Mouse (Mus musculus): ENCODE measurements at regions not wholly inside any gene's neighbourhood (a gene's known extent, or its start where the extent isn't known, plus 50 kb on each side); places are given as distances from the start of the nearest gene placed in this dataset.

DNA sequence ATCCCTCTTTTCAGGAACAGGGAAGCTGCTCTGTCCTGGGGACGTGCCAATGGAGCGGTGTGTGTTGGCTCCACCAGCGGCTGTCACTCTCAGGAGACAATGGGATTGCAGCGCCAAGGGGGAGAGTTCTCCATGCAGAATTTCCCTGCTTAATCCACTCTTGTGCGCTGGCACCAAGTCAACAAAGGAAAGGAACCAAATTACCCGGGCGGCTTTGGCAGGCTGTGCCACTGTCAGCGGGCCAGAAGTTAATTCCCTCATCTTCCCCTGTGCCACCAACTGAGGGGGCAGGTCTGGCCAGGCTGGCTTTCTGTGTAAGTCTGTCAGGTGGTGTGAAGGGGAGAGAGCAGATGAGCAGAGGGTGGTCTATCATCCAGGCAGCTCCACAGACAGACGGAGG, 265.0 kb downstream of the Mycn start:
- intact Hi-C loops (cut with DNase I) = no loop called here
- peak; percentile 66 to 78 for DNase-seq (ENCODE audit: extremely low spot score in 1 of 2, low spot score in 2 of 2)

DNA sequence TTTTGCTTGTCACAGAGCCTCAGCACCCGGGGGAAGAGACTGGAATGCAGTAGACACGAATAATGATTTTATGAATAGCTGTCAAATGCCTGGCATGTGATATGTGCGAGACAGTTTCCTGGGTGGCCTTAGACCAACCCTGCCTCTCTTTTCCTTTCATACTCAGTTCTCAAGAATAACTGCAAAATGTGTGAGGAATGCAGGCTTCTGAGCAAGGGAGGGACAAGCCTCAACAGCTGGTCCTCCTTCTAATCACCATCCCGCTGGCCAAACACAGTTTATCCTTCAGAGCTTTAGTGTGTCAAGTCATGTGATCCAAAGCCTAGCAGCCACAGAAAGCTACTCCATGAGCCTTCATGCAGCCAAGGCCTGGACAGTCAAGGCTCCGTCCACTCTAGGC, 271.8 kb downstream of the Mycn start:
- intact Hi-C loops (cut with DNase I) = no loop called here

DNA sequence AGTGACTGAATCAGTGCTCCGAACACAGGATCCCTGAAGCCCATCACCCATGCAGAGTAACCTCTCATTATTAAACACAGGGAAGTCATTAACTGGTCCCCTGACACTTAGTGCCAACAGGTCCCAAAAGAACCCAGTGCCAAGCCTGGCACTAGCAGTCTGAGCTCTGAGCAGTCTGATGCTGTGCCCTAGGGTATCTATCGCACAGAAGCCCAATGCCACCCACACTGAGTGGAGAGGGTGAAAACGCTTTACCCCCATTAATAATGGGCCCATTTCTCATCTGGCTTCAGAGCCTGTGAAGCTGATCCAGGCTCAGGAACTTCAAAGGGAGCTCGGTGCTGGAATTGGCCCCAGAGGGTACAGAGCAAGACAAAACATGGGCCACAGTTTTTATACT, 272.8 kb downstream of the Mycn start:
- intact Hi-C loops (cut with DNase I) = no loop called here
- no peak for DNase-seq (ENCODE audit: extremely low spot score in 1 of 2, low spot score in 2 of 2)

More for the DNA sequence above, 271.8 kb downstream of the Mycn start:
- DNase-seq (ENCODE audit: extremely low spot score in 1 of 2, low spot score in 2 of 2) = no peak

DNA sequence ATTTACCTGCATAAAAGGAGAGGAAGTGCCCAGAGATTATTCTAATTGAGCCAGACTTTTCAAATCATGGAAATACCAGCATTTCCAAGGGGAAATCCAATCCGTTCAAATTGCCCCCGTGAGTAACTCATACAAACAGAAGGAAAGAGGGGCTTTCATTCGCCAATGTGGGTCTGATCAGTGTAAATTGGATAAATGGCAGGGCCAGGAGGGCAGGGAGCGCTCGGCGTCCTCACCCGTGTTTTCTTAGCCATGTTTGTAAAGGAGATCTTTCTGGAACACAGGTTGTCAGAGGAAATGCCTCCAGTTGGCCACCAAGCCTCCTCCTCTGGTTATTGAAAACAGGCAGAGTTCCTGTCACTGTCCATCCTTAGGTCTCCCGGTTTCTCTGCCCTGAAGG, 286.1 kb downstream of the Mycn start:
- intact Hi-C loops (cut with DNase I) = no loop called here
- DNase-seq (ENCODE audit: extremely low spot score in 1 of 2, low spot score in 2 of 2) = no peak

DNA sequence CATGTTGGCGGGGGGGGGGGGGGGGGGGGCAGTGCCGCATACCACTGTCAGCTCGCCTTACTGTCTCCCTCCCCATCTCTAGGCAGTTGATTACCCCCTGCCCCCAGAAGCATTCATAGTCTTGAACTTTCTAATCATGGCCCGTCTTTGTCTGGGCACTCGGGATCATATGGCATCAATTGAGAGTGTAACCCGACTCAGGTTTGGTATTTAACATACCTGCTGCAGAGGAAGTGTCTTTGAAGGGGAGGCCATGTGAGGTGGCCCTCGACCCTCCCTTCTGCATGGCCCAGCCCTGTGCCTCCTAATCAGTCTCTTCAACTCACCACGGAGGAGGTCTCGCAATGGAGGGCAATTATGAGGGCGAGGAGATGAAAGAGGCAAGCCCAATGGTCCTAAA, 286.5 kb downstream of the Mycn start:
- intact Hi-C loops (cut with DNase I) = no loop called here
- no peak for DNase-seq (ENCODE audit: extremely low spot score in 1 of 2, low spot score in 2 of 2)

DNA sequence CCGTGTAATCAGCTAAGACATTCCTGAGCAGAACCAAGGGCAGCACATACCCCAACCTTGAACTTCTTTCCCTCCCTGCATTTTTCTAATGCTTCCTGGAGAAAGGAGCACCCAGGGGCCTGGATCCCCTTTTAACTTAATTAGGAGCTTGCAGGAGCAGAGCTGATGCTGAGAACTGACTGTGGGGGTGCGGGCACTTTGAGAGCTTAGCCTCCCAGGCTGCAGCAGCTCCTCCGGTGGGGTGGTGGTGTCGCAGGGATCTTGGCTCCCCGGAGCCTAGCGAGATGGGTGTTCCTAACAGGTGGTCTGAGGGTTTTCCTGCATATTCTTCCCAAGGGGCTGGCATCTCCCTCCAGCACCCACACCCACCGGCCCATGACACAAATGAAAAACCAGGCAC, 289.4 kb downstream of the Mycn start:
- no peak for DNase-seq (ENCODE audit: extremely low spot score in 1 of 2, low spot score in 2 of 2)

DNA sequence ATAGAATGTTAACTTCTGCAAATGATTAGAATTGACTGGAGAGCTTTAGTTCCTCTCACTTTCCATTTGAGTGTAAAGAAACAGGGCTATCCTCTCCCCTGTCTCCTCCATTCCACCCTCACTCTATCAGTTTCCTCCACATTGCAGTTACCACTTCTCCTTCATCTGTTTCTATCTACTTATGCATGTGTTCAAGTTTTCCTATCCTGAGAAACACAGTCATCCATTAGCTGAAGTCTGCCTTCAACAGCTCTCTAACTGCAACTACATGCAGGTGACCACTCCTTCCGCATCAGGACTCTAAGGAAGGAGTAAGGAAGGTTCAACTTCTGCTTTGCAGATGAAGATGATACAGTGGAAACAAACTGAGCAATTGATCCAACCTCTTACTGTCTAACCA, 291.4 kb downstream of the Mycn start:
- intact Hi-C loops (cut with DNase I) = no loop called here
- no peak for DNase-seq (ENCODE audit: extremely low spot score in 1 of 2, low spot score in 2 of 2)

More for the DNA sequence above, 289.4 kb downstream of the Mycn start:
- intact Hi-C loops (cut with DNase I) = no loop called here

DNA sequence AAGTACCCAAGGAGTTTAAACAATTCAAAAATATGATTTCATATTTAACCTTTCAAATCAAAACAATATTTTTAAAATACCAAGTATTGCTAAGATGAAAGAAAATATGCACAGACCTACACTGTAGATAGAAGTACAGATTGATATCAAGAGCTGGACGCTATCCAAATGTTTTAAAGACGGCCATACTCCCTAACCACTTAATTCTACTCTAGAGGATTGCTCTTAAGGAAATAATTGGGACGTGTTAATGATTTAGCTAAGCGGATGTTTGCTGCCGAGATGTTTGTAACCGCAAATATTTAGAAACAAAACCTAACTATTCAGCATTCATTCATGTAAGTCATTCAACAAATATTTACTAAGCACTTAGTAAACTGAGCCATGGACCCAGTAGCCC, 294.2 kb downstream of the Mycn start:
- no peak for DNase-seq (ENCODE audit: extremely low spot score in 1 of 2, low spot score in 2 of 2)
- intact Hi-C loops (cut with DNase I) = no loop called here

DNA sequence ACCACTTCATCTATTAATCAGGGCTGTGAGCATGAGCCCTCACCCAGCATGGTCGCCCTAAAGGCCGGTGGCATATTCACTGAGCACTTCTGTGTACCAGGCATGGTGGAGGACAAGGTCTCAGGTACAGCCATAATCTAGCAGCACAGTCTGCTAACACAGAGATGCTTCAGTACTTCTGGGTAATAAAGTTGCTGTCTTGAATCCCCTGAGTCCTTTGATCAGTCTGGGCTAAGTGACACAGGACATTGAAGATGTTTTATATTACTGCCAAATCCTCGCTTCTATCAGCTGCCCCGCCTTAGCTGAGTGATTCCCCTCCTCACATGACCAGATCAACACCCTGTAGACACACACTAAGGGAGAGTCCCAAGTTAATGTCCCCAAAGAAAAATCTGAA, 296.5 kb downstream of the Mycn start:
- intact Hi-C loops (cut with DNase I) = no loop called here
- DNase-seq (ENCODE audit: extremely low spot score in 1 of 2, low spot score in 2 of 2) = no peak

DNA sequence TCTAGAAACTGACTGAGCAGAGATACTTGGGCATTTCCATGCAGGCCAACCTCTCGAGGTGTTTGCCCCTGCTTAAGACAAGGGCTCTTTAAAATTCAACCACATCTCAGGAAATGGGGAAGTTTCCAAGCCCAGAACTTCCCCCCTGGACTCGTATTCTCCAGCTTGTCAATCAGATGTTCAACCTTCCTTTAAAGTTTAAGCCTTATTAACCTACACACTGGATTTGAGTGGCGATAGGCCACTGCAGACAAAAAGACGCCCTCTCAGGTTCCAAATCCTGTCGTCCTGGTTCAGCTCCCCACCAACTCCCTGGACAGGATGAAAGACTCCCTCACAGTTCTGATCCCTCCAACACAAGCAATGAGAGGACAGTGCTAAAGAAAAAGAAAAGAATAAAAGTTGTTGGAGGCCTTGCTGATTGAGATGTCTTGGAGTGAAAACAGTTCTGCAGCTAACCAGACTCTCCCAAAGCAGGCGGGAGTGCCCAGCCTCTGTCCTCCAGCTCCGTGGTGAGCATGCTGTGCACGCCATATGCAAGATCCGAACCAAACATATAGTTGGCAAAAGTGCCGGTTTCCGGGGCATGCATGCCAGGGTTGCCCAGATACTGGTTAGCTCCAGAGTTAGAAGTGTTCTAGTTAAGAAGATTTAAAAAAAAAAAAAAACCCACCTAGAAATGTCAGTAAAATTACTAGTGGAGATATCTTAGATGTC, 298.3 kb downstream of the Mycn start:
- intact Hi-C loops (cut with DNase I) = no loop called here

DNA sequence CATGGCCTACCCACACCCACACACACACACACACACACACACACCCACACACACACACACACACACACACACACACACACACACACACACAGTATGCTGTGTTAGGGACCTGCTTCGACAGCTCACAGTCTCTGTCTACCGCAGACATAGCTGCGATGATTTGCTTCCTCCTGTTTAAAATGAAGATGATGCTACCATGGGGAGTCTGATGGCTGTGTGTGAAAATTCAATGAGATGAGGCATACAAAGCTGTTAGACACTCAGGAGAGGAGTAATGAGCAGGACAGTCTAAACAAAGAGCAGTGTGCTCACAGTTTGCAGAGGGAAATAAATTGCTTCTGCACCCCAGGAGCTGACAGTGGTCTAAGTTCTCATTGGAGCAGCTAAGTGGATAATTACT, 306.4 kb downstream of the Mycn start:
- intact Hi-C loops (cut with DNase I) = no loop called here
- DNase-seq (ENCODE audit: extremely low spot score in 1 of 2, low spot score in 2 of 2) = no peak

More for the DNA sequence above, 298.3 kb downstream of the Mycn start:
- no peak for DNase-seq (ENCODE audit: extremely low spot score in 1 of 2, low spot score in 2 of 2)

DNA sequence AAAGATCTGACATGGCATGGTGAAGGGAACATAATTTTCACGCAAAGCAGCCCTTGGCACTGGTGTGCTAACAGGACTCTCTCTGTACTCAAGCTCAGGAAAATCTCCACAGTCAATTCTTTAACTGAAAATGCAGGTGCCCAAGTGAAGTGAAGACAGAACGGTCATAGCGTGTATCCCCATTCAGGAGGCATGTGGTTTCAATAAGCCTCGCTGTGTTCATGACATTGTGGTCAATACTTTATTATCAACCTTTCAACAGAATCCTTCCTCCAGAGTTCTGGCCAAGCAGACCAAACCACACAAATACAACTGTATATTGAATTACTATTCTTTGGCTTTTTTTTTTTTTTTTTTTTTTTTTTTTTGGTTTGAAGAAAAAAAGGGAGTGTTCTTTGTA, 314.1 kb downstream of the Mycn start:
- no peak for DNase-seq (ENCODE audit: extremely low spot score in 1 of 2, low spot score in 2 of 2)
- intact Hi-C loops (cut with DNase I) = no loop called here

DNA sequence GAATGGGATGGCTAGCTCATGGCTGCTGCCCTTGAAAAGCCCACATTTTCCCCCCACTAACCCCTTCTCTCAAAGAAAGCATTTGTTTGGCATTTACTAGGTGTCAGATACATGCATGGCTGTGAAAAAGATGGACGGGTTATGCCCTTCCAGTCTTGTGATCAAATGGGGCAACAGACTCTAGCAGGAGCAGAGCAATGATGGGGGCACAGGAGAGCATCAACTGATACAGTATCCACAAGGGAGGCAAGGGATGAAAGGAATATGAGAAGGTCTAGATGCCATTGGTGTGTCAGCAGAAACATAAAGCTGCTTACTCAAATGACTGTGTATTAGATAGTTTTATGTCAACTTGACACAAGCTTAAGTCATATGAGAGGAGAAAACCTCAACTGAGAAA, 315.9 kb downstream of the Mycn start:
- no peak for DNase-seq (ENCODE audit: extremely low spot score in 1 of 2, low spot score in 2 of 2)
- intact Hi-C loops (cut with DNase I) = no loop called here

DNA sequence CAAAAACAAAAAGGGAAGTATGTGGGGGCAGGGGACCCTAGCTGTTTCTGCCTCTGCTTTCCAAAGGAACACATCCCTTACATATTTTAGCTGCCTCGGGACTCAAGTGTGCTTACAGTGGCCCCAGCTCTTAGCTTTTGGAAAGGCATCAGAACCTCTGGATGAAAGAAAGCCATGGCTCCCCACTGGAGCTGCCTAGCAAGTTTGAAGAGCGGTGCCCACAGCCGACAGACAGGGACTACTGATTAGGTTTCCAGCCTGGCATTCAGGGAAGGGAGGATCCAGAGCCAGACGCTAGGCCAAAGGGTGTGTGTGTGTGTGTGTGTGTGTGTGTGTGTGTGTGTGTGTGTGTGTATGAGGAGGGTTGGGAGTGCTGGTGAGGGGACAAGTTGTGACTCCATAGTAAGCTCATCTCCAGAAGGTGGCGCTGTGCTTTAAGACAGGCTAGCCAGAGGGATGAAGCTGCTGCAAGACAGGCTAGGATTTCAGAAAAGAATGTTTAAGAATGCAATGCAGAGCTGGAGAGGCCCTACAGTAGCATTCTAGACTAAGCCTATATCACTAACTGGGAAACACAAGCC, 318.9 kb downstream of the Mycn start:
- intact Hi-C loops (cut with DNase I) = loop anchor here (2.0 to 5.0 kb wide), 2 partner anchors 318 to 594 kb away; partner anchors contain the start of gene Mycn
- DNase-seq (ENCODE audit: extremely low spot score in 1 of 2, low spot score in 2 of 2) = peak; percentile 83 to 88

DNA sequence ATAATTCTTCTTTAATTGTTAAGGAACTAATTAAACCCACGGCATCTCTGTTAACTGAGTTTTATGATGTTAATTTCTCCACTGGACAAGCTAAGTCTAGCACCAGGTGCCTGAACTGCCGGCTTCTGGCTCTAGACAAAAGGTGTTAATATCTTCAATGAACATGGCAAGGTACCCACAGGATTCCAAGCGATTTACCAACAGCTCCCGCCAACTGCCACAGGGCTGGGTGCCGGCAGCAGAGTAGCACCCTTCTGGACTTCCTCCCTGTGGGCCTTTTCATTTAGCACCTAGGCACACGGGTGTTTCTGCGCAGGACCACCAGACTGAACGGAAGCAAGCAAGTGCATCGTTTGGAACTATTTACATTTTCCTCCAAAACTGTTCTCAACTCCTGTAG, 320.2 kb downstream of the Mycn start:
- intact Hi-C loops (cut with DNase I) = loop anchor here (5.0 kb wide), 1 partner anchor 596 kb away; no protein-coding TSS in a partner anchor
- DNase-seq (ENCODE audit: extremely low spot score in 1 of 2, low spot score in 2 of 2) = no peak

DNA sequence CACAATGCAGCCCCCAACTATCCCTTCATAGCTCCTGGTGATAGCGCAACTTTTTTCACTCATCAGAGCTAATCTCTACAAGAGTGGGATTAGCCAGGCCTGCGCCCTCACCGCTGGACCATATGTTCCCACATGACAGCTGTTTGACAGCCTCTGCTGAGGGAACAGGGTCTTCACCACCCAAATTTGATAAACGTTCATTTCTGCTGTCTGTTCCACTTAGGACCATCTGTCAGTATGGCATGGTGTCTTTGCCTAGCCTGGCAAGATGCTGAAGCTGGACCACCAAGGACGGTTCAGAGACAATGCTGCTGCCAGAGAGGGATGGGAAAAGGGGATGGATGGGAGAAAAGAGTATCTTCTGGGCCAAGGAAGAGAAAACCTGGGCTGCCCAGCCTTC, 321.4 kb downstream of the Mycn start:
- intact Hi-C loops (cut with DNase I) = loop anchor here (5.0 kb wide), 1 partner anchor 597 kb away; no protein-coding TSS in a partner anchor
- no peak for DNase-seq (ENCODE audit: extremely low spot score in 1 of 2, low spot score in 2 of 2)

DNA sequence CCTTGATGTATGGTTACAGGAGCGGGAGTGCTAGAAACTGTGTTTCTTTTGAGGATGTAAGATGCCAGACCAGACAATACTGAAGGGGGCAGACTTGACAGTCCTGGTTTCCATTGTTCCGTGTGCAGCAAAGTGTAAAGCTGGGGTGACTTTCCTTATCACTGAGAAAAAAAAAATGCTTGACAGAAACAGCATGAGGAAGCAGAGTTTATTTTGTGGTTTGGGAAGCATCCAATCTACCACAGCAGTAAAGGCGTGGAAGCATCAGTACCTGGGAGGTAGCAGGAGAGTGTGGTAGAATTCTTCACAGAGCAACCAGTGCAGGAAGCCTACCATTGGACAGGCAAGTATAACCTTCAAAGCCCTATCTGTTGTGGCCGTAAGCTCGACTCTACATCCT, 322.3 kb downstream of the Mycn start:
- intact Hi-C loops (cut with DNase I) = loop anchor here (5.0 kb wide), 1 partner anchor 197 kb away; no protein-coding TSS in a partner anchor
- no peak for DNase-seq (ENCODE audit: extremely low spot score in 1 of 2, low spot score in 2 of 2)

DNA sequence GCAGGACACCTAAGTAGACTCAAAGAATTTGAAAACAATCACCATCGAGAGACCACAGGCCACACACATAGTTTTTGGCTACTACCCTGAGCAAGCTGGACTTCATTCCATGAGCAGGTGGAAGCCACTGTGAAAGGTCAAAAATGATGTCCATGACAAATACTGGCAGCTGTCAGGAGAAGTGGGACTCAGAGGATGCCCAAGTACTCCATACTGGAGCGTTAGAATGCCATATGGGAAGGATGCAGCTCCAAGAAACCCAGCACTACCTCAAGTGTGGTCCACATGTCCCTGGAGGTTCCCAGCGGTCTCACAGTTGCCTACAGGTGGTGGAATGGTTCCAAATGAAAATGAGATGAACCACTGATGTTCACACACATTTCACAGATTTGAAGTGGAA, 329.2 kb downstream of the Mycn start:
- intact Hi-C loops (cut with DNase I) = no loop called here
- DNase-seq (ENCODE audit: extremely low spot score in 1 of 2, low spot score in 2 of 2) = no peak

DNA sequence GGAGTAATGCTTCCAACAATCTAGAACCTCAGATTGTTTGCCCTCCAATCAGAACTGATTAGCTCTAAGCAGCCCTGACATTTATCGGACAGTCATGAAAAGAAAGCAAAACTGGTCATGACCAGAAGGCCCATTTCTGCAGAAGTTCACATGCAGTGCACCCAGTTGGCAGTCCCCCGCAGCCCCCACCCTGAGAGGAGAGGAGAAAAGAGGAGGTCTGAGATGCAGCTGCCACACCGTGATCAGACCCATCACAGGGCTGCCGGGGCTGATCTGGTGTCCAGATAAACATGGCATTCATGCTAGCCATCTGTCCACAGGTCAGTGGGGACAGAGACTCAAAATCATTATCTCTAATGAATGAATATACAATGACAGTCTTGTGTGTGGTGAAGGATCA, 330.9 kb downstream of the Mycn start:
- intact Hi-C loops (cut with DNase I) = no loop called here
- no peak for DNase-seq (ENCODE audit: extremely low spot score in 1 of 2, low spot score in 2 of 2)

DNA sequence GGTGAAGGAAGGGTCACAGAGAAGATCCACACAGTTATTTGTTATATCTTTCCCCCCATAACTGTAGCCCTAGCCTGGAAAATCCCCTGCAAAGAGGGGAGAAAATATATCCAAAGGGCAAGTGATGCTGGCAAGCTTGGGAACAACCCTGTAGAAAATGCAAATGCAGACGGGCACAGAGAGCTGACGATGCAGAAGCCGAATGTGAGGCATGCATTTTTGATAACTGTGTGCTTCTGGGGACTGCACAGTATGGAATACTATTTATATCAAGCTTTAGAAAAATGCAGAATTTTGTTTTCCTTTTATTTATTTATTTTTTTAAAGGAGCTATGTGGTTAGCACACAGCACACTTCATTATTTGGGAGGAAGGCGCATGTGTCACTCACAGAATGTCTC, 333.7 kb downstream of the Mycn start:
- no peak for DNase-seq (ENCODE audit: extremely low spot score in 1 of 2, low spot score in 2 of 2)
- intact Hi-C loops (cut with DNase I) = no loop called here

DNA sequence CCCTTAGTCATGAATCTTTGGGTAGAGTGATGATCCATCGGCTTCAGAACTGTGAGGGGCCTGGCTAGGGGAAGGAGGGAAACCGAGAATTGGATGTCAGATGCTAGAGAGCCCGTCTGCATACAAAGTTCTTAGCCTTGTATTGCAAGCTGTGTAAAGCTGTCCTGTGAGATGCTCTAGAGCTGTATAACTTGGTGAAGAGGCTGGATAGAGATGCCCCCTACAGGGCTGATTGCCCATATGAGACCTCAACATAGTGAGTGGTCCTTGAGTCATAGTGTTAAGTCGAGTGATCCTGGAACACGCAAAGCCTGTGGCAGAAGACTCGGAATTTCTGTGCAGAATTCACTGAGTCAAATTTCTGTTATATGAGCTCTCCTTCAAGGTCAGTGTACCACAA, 334.8 kb downstream of the Mycn start:
- intact Hi-C loops (cut with DNase I) = no loop called here
- DNase-seq (ENCODE audit: extremely low spot score in 1 of 2, low spot score in 2 of 2) = no peak

Measured in left cerebral cortex, postnatal 10 days (tissue).